Comparison of ENCODE assay signal across 23 mouse cellular contexts in genomic region chr7:113688717-113689116, GRCm38 (mm10).
DNase-seq lines count a peak whose midpoint lies in the region; ATAC-seq lines count a peak whose summit lies in the region.
"Had no signal": no experiment of that assay in that cellular context is flagged by ENCODE, and none has a peak within 500 bp of the region (broad histone marks: within the 10 kb centered on the region; RNA-seq: fewer than 3 reads in every experiment).

No protein-coding gene starts in this region.

- ATAC-seq in lung, embryonic 16.5 days (ENCODE audit: low read depth), result peak; percentile 54; the same call in 1 of the 2 replicates
- peak; percentile 73 for ATAC-seq in megakaryocyte progenitor cell, adult 5-6 weeks (replicated peaks; ENCODE audit: poor library complexity)
- ATAC-seq: forebrain, embryonic 15.5 days; liver, postnatal 0 days had no signal

- no peak for DNase-seq in heart, embryonic 10.5 days (ENCODE audit: low spot score)
- DNase-seq in heart, postnatal 10 days, result no peak
- no peak for DNase-seq in lung, postnatal 4 days
- DNase-seq in A20 (ENCODE audit: low read depth, low spot score), result peak; percentile 25
- DNase-seq in embryo, embryonic 9.5 days (ENCODE audit: extremely low spot score), result no peak
- DNase-seq in urinary bladder, postnatal 4 days (ENCODE audit: low spot score in 2 of 2), result no peak
- DNase-seq: adrenal gland, postnatal 25 days; cerebellum, adult 9-10 months; gastrocnemius, postnatal 10 days; kidney, postnatal 36 days; layer of hippocampus, postnatal 36 days; liver, postnatal 0 days; thymus, adult 18-20 months; thymus, postnatal 36 days had no signal

- no peak overlapping the region for H3K4me3 ChIP-seq in heart, embryonic 10.5 days
- no peak overlapping the region for H3K4me3 ChIP-seq in lung, embryonic 16.5 days (ENCODE audit: low read length)
- H3K4me3 ChIP-seq: embryonic facial prominence, embryonic 10.5 days; forebrain, embryonic 15.5 days; hindbrain, embryonic 10.5 days; kidney, embryonic 15.5 days; limb, embryonic 12.5 days; neural tube, embryonic 12.5 days had no signal

- peaks cover 22% of the 10 kb centered on the region for H3K4me1 ChIP-seq in heart, embryonic 10.5 days
- H3K4me1 ChIP-seq in lung, embryonic 16.5 days (replicated peaks; ENCODE audit: control insufficient read depth, insufficient read depth, low read length), result peaks cover 6% of the 10 kb centered on the region; the same call in 1 of the 2 replicates
- H3K4me1 ChIP-seq: forebrain, embryonic 15.5 days had no signal

- 0 out of 2 replicates have a peak, but pooled peaks cover 6% of the 10 kb centered on the region for H3K27me3 ChIP-seq in heart, embryonic 10.5 days (ENCODE audit: insufficient read depth, poor library complexity, severe bottlenecking)
- no peaks in the 10 kb centered on the region for H3K27me3 ChIP-seq in lung, embryonic 16.5 days (ENCODE audit: control insufficient read depth, insufficient read depth, low read depth, low read length)
- H3K27me3 ChIP-seq: forebrain, embryonic 15.5 days; kidney, embryonic 15.5 days; limb, embryonic 12.5 days; neural tube, embryonic 12.5 days had no signal

- no peak overlapping the region for H3K9ac ChIP-seq in lung, embryonic 16.5 days (ENCODE audit: low read length)
- H3K9ac ChIP-seq: forebrain, embryonic 15.5 days; kidney, embryonic 15.5 days; limb, embryonic 12.5 days; liver, postnatal 0 days; neural tube, embryonic 12.5 days had no signal

- no peaks in the 10 kb centered on the region for H3K9me3 ChIP-seq in heart, embryonic 10.5 days
- no peaks in the 10 kb centered on the region for H3K9me3 ChIP-seq in lung, embryonic 16.5 days (ENCODE audit: control insufficient read depth, low read length)
- H3K9me3 ChIP-seq: embryonic facial prominence, embryonic 10.5 days; forebrain, embryonic 15.5 days; hindbrain, embryonic 10.5 days; kidney, embryonic 15.5 days; limb, embryonic 12.5 days; neural tube, embryonic 12.5 days had no signal

- H3K36me3 ChIP-seq in heart, embryonic 10.5 days, result no peaks in the 10 kb centered on the region
- no peaks in the 10 kb centered on the region for H3K36me3 ChIP-seq in lung, embryonic 16.5 days (ENCODE audit: control insufficient read depth, insufficient read depth, low read length)
- H3K36me3 ChIP-seq: embryonic facial prominence, embryonic 10.5 days; forebrain, embryonic 15.5 days; hindbrain, embryonic 10.5 days; kidney, embryonic 15.5 days; limb, embryonic 12.5 days; neural tube, embryonic 12.5 days had no signal

- peak overlapping the region; percentile 69; the same call in 1 of the 2 replicates for H3K27ac ChIP-seq in heart, embryonic 10.5 days
- H3K27ac ChIP-seq in lung, embryonic 16.5 days (ENCODE audit: low read length), result peak overlapping the region; percentile 86
- H3K27ac ChIP-seq: embryonic facial prominence, embryonic 10.5 days; forebrain, embryonic 15.5 days; kidney, embryonic 15.5 days; limb, embryonic 12.5 days; neural tube, embryonic 12.5 days had no signal

- 74% methylated on average over 1 of the region's 1 CpGs for WGBS in heart, embryonic 10.5 days
- WGBS in lung, embryonic 16.5 days, result 50% methylated on average over 1 of the region's 1 CpGs

- intact Hi-C loops in heart, postnatal 10 days (cut with DNase I), result no loop called here

- no peak overlapping the region for H3K4me2 ChIP-seq in lung, embryonic 16.5 days (ENCODE audit: low read depth, low read length)
- H3K4me2 ChIP-seq: forebrain, embryonic 15.5 days; kidney, embryonic 15.5 days; limb, embryonic 12.5 days; liver, embryonic 11.5 days; neural tube, embryonic 12.5 days had no signal
